Mouse (Mus musculus): ENCODE measurements at regions not wholly inside any gene's neighbourhood (a gene's known extent, or its start where the extent isn't known, plus 50 kb on each side); places are given as distances from the start of the nearest gene placed in this dataset. TPM values are rescaled to one million over a fixed set of nuclear protein-coding genes. Genes with fewer than 3 reads are reported as not detected.

GRCm38 (mm10) chr14:48376112-48376511 is 69.8 kb upstream of the Tmem260 start:
- Histone ChIP-seq H3K4me1 (ENCODE audit: control insufficient read depth, insufficient read depth, low read length) (no peaks in the 10 kb centered on the region), H3K9ac (ENCODE audit: low read depth, low read length) (no peak overlapping the region), H3K27ac (ENCODE audit: low read length) (no peak overlapping the region), H3K9me3 (replicated peaks; ENCODE audit: control insufficient read depth, low read length, poor library complexity, severe bottlenecking) (no peaks in the 10 kb centered on the region), H3K4me2 (ENCODE audit: low read length) (peak overlapping the region; percentile 16), H3K36me3 (ENCODE audit: control insufficient read depth, insufficient read depth, low read length) (no peaks in the 10 kb centered on the region), H3K4me3 (ENCODE audit: low read depth, low read length) (no peak overlapping the region), H3K27me3 (ENCODE audit: control insufficient read depth, insufficient read depth, low read depth, low read length) (no peaks in the 10 kb centered on the region)
- ATAC-seq: no peak
- WGBS: 23% methylated on average over 5 of the region's 5 CpGs

Small RNA genes lying in the stretch of these regions (microRNA-seq; reads per million reads assigned to microRNA genes)
- gene Gm23881: not detected

Measured in midbrain, embryonic 16.5 days (tissue).